Mouse (Mus musculus): ENCODE measurements around the gene Cass4. TPM values are rescaled to one million over a fixed set of nuclear protein-coding genes. Genes with fewer than 3 reads are reported as not detected.

Gene Cass4
- polyA plus RNA-seq, 1 experiment, result 0.46 TPM

GRCm38 (mm10) chr2:172405011-172405410 lies 11.4 kb downstream of the Cass4 start:
- H3K27ac ChIP-seq (ENCODE audit: insufficient read depth, low read length), result no peak overlapping the region
- no peaks in the 10 kb centered on the region for H3K4me1 ChIP-seq (ENCODE audit: control insufficient read depth, insufficient read depth, low read length)
- TF ChIP-seq POLR2A (IDR thresholded peaks at IDR 0.05; ENCODE audit: extremely low read depth, insufficient read depth, low read length) (no peak), CTCF (IDR thresholded peaks at IDR 0.05; ENCODE audit: extremely low read depth, insufficient read depth, low read length) (no peak)
- H3K4me3 ChIP-seq (ENCODE audit: insufficient read depth, low read length), result no peak overlapping the region

GRCm38 (mm10) chr2:172406173-172406572 lies 12.6 kb downstream of the Cass4 start:
- no peak overlapping the region for H3K27ac ChIP-seq (ENCODE audit: insufficient read depth, low read length)

GRCm38 (mm10) chr2:172407499-172407898 lies 13.9 kb downstream of the Cass4 start:
- TF ChIP-seq POLR2A (IDR thresholded peaks at IDR 0.05; ENCODE audit: extremely low read depth, insufficient read depth, low read length), result no peak
- no peak for TF ChIP-seq CTCF (IDR thresholded peaks at IDR 0.05; ENCODE audit: extremely low read depth, insufficient read depth, low read length)
- Histone ChIP-seq H3K4me1 (ENCODE audit: control insufficient read depth, insufficient read depth, low read length) (no peaks in the 10 kb centered on the region), H3K4me3 (ENCODE audit: insufficient read depth, low read length) (no peak overlapping the region), H3K27ac (ENCODE audit: insufficient read depth, low read length) (no peak overlapping the region)

More at GRCm38 (mm10) chr2:172406173-172406572, 12.6 kb downstream of the Cass4 start:
- TF ChIP-seq POLR2A (IDR thresholded peaks at IDR 0.05; ENCODE audit: extremely low read depth, insufficient read depth, low read length) (no peak), CTCF (IDR thresholded peaks at IDR 0.05; ENCODE audit: extremely low read depth, insufficient read depth, low read length) (no peak)
- Histone ChIP-seq H3K4me3 (ENCODE audit: insufficient read depth, low read length) (no peak overlapping the region), H3K4me1 (ENCODE audit: control insufficient read depth, insufficient read depth, low read length) (no peaks in the 10 kb centered on the region)

- no peaks in the 10 kb centered on the region for H3K4me1 ChIP-seq (ENCODE audit: control insufficient read depth, insufficient read depth, low read length)
- no peak overlapping the region for H3K27ac ChIP-seq (ENCODE audit: insufficient read depth, low read length)
- no peak overlapping the region for H3K4me3 ChIP-seq (ENCODE audit: insufficient read depth, low read length)
- no peak for TF ChIP-seq CTCF (IDR thresholded peaks at IDR 0.05; ENCODE audit: extremely low read depth, insufficient read depth, low read length)
- no peak for TF ChIP-seq POLR2A (IDR thresholded peaks at IDR 0.05; ENCODE audit: extremely low read depth, insufficient read depth, low read length)
These were observed 17.1 kb downstream of the Cass4 start for GRCm38 (mm10) chr2:172410686-172411085.

- Histone ChIP-seq H3K27ac (ENCODE audit: insufficient read depth, low read length) (no peak overlapping the region), H3K4me3 (ENCODE audit: insufficient read depth, low read length) (no peak overlapping the region), H3K4me1 (ENCODE audit: control insufficient read depth, insufficient read depth, low read length) (no peaks in the 10 kb centered on the region)
- TF ChIP-seq CTCF (IDR thresholded peaks at IDR 0.05; ENCODE audit: extremely low read depth, insufficient read depth, low read length) (no peak), POLR2A (IDR thresholded peaks at IDR 0.05; ENCODE audit: extremely low read depth, insufficient read depth, low read length) (no peak)
These were observed 17.5 kb downstream of the Cass4 start for GRCm38 (mm10) chr2:172411091-172411490.

GRCm38 (mm10) chr2:172412454-172412853 lies 18.9 kb downstream of the Cass4 start:
- H3K4me3 ChIP-seq (ENCODE audit: insufficient read depth, low read length), result no peak overlapping the region
- no peak overlapping the region for H3K27ac ChIP-seq (ENCODE audit: insufficient read depth, low read length)
- no peaks in the 10 kb centered on the region for H3K4me1 ChIP-seq (ENCODE audit: control insufficient read depth, insufficient read depth, low read length)
- TF ChIP-seq POLR2A (IDR thresholded peaks at IDR 0.05; ENCODE audit: extremely low read depth, insufficient read depth, low read length), result no peak
- TF ChIP-seq CTCF (IDR thresholded peaks at IDR 0.05; ENCODE audit: extremely low read depth, insufficient read depth, low read length), result no peak

- H3K4me3 ChIP-seq (ENCODE audit: insufficient read depth, low read length), result no peak overlapping the region
- no peaks in the 10 kb centered on the region for H3K4me1 ChIP-seq (ENCODE audit: control insufficient read depth, insufficient read depth, low read length)
- no peak overlapping the region for H3K27ac ChIP-seq (ENCODE audit: insufficient read depth, low read length)
- TF ChIP-seq CTCF (IDR thresholded peaks at IDR 0.05; ENCODE audit: extremely low read depth, insufficient read depth, low read length) (no peak), POLR2A (IDR thresholded peaks at IDR 0.05; ENCODE audit: extremely low read depth, insufficient read depth, low read length) (no peak)
These were observed 19.7 kb downstream of the Cass4 start for GRCm38 (mm10) chr2:172413273-172413672.

GRCm38 (mm10) chr2:172413894-172414293 lies 20.3 kb downstream of the Cass4 start:
- Histone ChIP-seq H3K27ac (ENCODE audit: insufficient read depth, low read length) (no peak overlapping the region), H3K4me3 (ENCODE audit: insufficient read depth, low read length) (no peak overlapping the region), H3K4me1 (ENCODE audit: control insufficient read depth, insufficient read depth, low read length) (no peaks in the 10 kb centered on the region)
- TF ChIP-seq POLR2A (IDR thresholded peaks at IDR 0.05; ENCODE audit: extremely low read depth, insufficient read depth, low read length) (no peak), CTCF (IDR thresholded peaks at IDR 0.05; ENCODE audit: extremely low read depth, insufficient read depth, low read length) (no peak)

GRCm38 (mm10) chr2:172416218-172416617 lies 22.6 kb downstream of the Cass4 start:
- Histone ChIP-seq H3K27ac (ENCODE audit: insufficient read depth, low read length) (no peak overlapping the region), H3K4me3 (ENCODE audit: insufficient read depth, low read length) (no peak overlapping the region), H3K4me1 (ENCODE audit: control insufficient read depth, insufficient read depth, low read length) (no peaks in the 10 kb centered on the region)
- TF ChIP-seq CTCF (IDR thresholded peaks at IDR 0.05; ENCODE audit: extremely low read depth, insufficient read depth, low read length) (no peak), POLR2A (IDR thresholded peaks at IDR 0.05; ENCODE audit: extremely low read depth, insufficient read depth, low read length) (no peak)

GRCm38 (mm10) chr2:172416876-172417275 lies 23.3 kb downstream of the Cass4 start:
- Histone ChIP-seq H3K4me1 (ENCODE audit: control insufficient read depth, insufficient read depth, low read length) (no peaks in the 10 kb centered on the region), H3K4me3 (ENCODE audit: insufficient read depth, low read length) (no peak overlapping the region), H3K27ac (ENCODE audit: insufficient read depth, low read length) (no peak overlapping the region)
- TF ChIP-seq CTCF (IDR thresholded peaks at IDR 0.05; ENCODE audit: extremely low read depth, insufficient read depth, low read length) (no peak), POLR2A (IDR thresholded peaks at IDR 0.05; ENCODE audit: extremely low read depth, insufficient read depth, low read length) (no peak)

Data from cortical plate, adult 2 months (tissue).